Mouse (Mus musculus) kidney, embryonic 15.5 days (tissue): Measurements from ENCODE around the gene Gm45208. TPM values are rescaled to one million over a fixed set of nuclear protein-coding genes. Genes with fewer than 3 reads are reported as not detected.

Source experiments
- polyA plus RNA-seq: library from polyadenylated mRNA; unstranded; fragments of >200 nt; fragmentation: Nextera tagmentation; extraction: Ambion mirVana; gene quantifications from 2 replicates; pipeline ENCODE4 v1.2.1, GENCODE M21; 2015

Gene Gm45208
- polyA plus RNA-seq, 1 experiment from 2014 or later, result 0.96 TPM

Other genes with a start within 250 kb of the Gm45208 start
- not detected in 2 replicates for gene Foxp3, start 148.6 kb upstream of the Gm45208 start, polyA plus RNA-seq
- gene Ppp1r3f, start 148.0 kb upstream of the Gm45208 start, polyA plus RNA-seq, result 2.0 TPM in 2 replicates
- gene Ccdc22, start 116.7 kb upstream of the Gm45208 start, polyA plus RNA-seq, result 29.9 and 30.5 TPM in 2 replicates
- 0.04 TPM in 1 of 2 replicates, not detected in the other for gene Cacna1f, start 115.2 kb upstream of the Gm45208 start, polyA plus RNA-seq
- 2.2 and 5.5 TPM in 2 replicates for gene Syp, start 83.8 kb upstream of the Gm45208 start, polyA plus RNA-seq
- gene Prickle3, start 65.0 kb upstream of the Gm45208 start, polyA plus RNA-seq, result 10.9 and 13.2 TPM in 2 replicates
- gene Plp2, start 50.9 kb upstream of the Gm45208 start, polyA plus RNA-seq, result 156 and 168 TPM in 2 replicates
- gene Magix, start 41.0 kb upstream of the Gm45208 start, polyA plus RNA-seq, result 0.58 and 0.68 TPM in 2 replicates
- 40.3 and 42.5 TPM in 2 replicates for gene Gpkow, start 25.1 kb upstream of the Gm45208 start, polyA plus RNA-seq
- gene Wdr45, start 7.9 kb upstream of the Gm45208 start, polyA plus RNA-seq, result 35.4 and 38.6 TPM in 2 replicates
- gene Praf2, start 6.2 kb downstream of the Gm45208 start, polyA plus RNA-seq, result 64.4 and 68.9 TPM in 2 replicates
- gene Ccdc120, start 28.7 kb downstream of the Gm45208 start, polyA plus RNA-seq, result 19.6 and 20.2 TPM in 2 replicates
- 26.3 and 30.9 TPM in 2 replicates for gene Tfe3, start 40.3 kb downstream of the Gm45208 start, polyA plus RNA-seq
- 44.1 and 51.8 TPM in 2 replicates for gene Gripap1, start 67.5 kb downstream of the Gm45208 start, polyA plus RNA-seq
- gene Kcnd1, start 100.0 kb downstream of the Gm45208 start, polyA plus RNA-seq, result 1.6 and 1.9 TPM in 2 replicates
- 40.0 and 44.8 TPM in 2 replicates for gene Otud5, start 119.1 kb downstream of the Gm45208 start, polyA plus RNA-seq
- 9.7 and 10.8 TPM in 2 replicates for gene Pim2, start 156.0 kb downstream of the Gm45208 start, polyA plus RNA-seq
- 33.7 and 35.8 TPM in 2 replicates for gene Slc35a2, start 161.8 kb downstream of the Gm45208 start, polyA plus RNA-seq
- 116 and 119 TPM in 2 replicates for gene Pqbp1, start 177.0 kb downstream of the Gm45208 start, polyA plus RNA-seq
- gene Timm17b, start 177.1 kb downstream of the Gm45208 start, polyA plus RNA-seq, result 168 and 171 TPM in 2 replicates
- not detected in 2 replicates for gene Gm10491, start 185.6 kb downstream of the Gm45208 start, polyA plus RNA-seq
- gene Gm10490, start 187.3 kb downstream of the Gm45208 start, polyA plus RNA-seq, result not detected in 2 replicates
- 1.7 and 7.7 TPM in 2 replicates for gene Pcsk1n, start 197.6 kb downstream of the Gm45208 start, polyA plus RNA-seq
- not detected in 2 replicates for gene Eras, start 206.4 kb downstream of the Gm45208 start, polyA plus RNA-seq
- gene Hdac6, start 225.6 kb downstream of the Gm45208 start, polyA plus RNA-seq, result 49.2 and 59.6 TPM in 2 replicates